Mouse (Mus musculus) G1E-ER4 (cell line): Measurements from ENCODE around the gene Extl1. TPM values are rescaled to one million over a fixed set of nuclear protein-coding genes. Genes with fewer than 3 reads are reported as not detected.

ENCODE experiments used
- GATA1 ChIP-seq: IDR thresholded peaks from one replicate; pipeline ENCODE4 v1.8.0; 2012; ENCODE audit warnings: low read length, inconsistent platforms
- polyA plus RNA-seq: library from polyadenylated mRNA; stranded (reverse); fragments of >175 nt; gene quantifications from 2 replicates; pipeline ENCODE4 v1.2.3, GENCODE M21; 2012

Gene Extl1
- polyA plus RNA-seq, 1 experiment = not detected

DNA sequence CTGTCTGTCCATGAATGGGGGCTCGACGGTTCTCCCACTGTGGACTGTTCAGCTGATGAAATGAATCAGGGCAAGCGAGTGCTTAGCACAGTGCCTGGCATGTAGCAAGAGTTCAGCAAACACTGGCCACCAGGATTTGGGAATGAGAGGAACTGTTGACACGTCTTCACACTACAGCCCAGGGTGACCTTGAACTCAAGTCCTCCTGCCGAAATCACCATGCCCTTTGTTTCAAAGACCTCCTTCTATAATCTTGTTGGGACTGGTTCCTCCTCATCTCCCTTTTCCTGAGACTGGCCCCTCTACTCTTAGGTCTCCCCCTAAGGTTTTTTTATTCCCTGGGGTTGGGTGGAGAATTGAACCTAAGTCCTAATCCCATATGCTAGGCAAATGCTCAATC, 71.3 kb downstream of the Extl1 start:
- no peak for TF ChIP-seq GATA1

- TF ChIP-seq GATA1 = no peak
Measured at GRCm38 (mm10) chr4:134311784-134312183, 71.9 kb downstream of the Extl1 start.

- TF ChIP-seq GATA1 = no peak
Measured at GRCm38 (mm10) chr4:134310656-134311055, 73.0 kb downstream of the Extl1 start.

DNA sequence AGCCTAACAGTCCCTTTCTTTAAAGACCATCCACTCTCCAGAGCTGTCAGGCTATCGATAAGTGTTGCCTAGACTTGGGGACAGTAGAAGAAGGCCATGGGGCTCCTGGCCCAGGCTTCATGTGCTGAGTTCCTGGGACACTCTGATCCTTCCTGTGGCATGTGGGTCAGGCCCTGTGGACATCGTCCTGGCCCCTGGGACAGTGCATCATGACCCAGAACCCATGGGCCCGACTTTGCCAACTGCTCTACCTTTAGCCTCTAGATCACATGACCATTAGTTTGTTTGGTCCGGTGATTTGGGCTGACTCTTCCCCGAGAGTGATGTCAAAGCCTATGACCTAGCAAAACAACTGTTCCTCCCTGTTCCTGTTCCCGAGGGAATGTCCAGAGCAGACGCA, 73.5 kb downstream of the Extl1 start:
- no peak for TF ChIP-seq GATA1

GRCm38 (mm10) chr4:134307367-134308072, 76.1 kb downstream of the Extl1 start:
- TF ChIP-seq GATA1 = no peak

DNA sequence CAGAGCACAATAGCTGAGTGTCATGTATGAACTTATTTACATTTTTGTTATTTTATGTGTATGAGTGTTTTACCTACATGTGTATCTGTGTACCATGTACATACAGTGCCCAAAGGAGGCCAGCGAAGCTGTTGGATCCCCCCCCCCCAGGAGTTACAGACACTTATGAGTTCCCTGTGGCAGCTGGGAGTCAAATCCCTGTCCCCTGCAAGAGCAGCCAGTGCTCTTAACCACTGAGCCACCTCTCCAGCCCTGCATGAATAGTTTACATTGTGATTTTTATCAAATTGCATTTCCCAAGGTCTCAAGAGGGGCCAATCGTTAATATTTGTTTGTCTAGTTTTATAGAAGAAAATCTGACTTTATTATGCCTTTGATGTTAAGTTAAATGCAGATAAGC, 76.7 kb downstream of the Extl1 start:
- TF ChIP-seq GATA1 = no peak

Other genes with a start within 250 kb of the Extl1 start
- 35.7 and 85.6 TPM in 2 replicates for gene Cep85, start 196.7 kb downstream of the Extl1 start, polyA plus RNA-seq
- not detected in 2 replicates for gene Gm7534, start 180.8 kb downstream of the Extl1 start, polyA plus RNA-seq
- not detected in 2 replicates for gene Catsper4, start 156.5 kb downstream of the Extl1 start, polyA plus RNA-seq
- gene Cnksr1, start 145.5 kb downstream of the Extl1 start, polyA plus RNA-seq = not detected in 2 replicates
- gene E130218I03Rik, start 140.2 kb downstream of the Extl1 start, polyA plus RNA-seq = 0.05 TPM in 1 of 2 replicates, not detected in the other
- gene Zfp593, start 138.3 kb downstream of the Extl1 start, polyA plus RNA-seq = 58.7 and 64.4 TPM in 2 replicates
- gene Gm30191, start 136.9 kb downstream of the Extl1 start, polyA plus RNA-seq = not detected in 2 replicates
- gene Grrp1, start 129.7 kb downstream of the Extl1 start, polyA plus RNA-seq = not detected in 2 replicates
- 4.3 and 4.6 TPM in 2 replicates for gene Pdik1l, start 96.0 kb downstream of the Extl1 start, polyA plus RNA-seq
- gene Trim63, start 68.7 kb downstream of the Extl1 start, polyA plus RNA-seq = not detected in 2 replicates
- gene Slc30a2, start 40.7 kb downstream of the Extl1 start, polyA plus RNA-seq = 0.25 and 0.57 TPM in 2 replicates
- 26.9 and 28.3 TPM in 2 replicates for gene Pafah2, start 12.5 kb upstream of the Extl1 start, polyA plus RNA-seq
- gene Stmn1, start 84.5 kb upstream of the Extl1 start, polyA plus RNA-seq = 44.5 and 202 TPM in 2 replicates
- 4.1 and 4.3 TPM in 2 replicates for gene Paqr7, start 112.8 kb upstream of the Extl1 start, polyA plus RNA-seq
- gene Aunip, start 127.1 kb upstream of the Extl1 start, polyA plus RNA-seq = 10.0 and 13.9 TPM in 2 replicates
- 55.5 and 69.1 TPM in 2 replicates for gene Mtfr1l, start 151.5 kb upstream of the Extl1 start, polyA plus RNA-seq
- gene Selenon, start 168.3 kb upstream of the Extl1 start, polyA plus RNA-seq = not detected in 2 replicates